Mouse (Mus musculus) heart, embryonic 11.5 days (tissue): ENCODE results near the gene Ptrh2. TPM values are rescaled to one million over a fixed set of nuclear protein-coding genes. Genes with fewer than 3 reads are reported as not detected.

Experiments
- ATAC-seq: fragments of 200-750 bp; cut with Nextera tagmentation; replicated peaks from 2 replicates; pipeline ENCODE4 v1.8.0; 2017; ENCODE audit warnings: moderate library complexity; ENCODE audit not compliant: insufficient number of reproducible peaks, low FRiP score, low TSS enrichment
- H3K27ac ChIP-seq: fragments of 300-500 bp; sonication (generic); 2 replicates; pipeline ENCODE4 v1.5.1; 2014; ENCODE audit warnings: mild to moderate bottlenecking, low read depth, low read length
- H3K27me3 ChIP-seq: fragments of 300-500 bp; sonication (generic); 2 replicates; pipeline ENCODE4 v1.6.1; 2014; ENCODE audit warnings: mild to moderate bottlenecking, low read length, mixed read lengths; ENCODE audit not compliant: control insufficient read depth, insufficient read depth
- H3K36me3 ChIP-seq: fragments of 300-500 bp; sonication (generic); 2 replicates; pipeline ENCODE4 v1.6.1; 2014; ENCODE audit warnings: mild to moderate bottlenecking, low read length, moderate library complexity, mixed read lengths; ENCODE audit not compliant: control insufficient read depth, insufficient read depth
- H3K4me1 ChIP-seq: fragments of 300-500 bp; sonication (generic); 2 replicates; pipeline ENCODE4 v1.6.1; 2014; ENCODE audit warnings: low read length; ENCODE audit not compliant: control insufficient read depth, insufficient read depth
- H3K4me2 ChIP-seq: fragments of 300-500 bp; sonication (generic); 2 replicates; pipeline ENCODE4 v1.6.1; 2014; ENCODE audit warnings: mild to moderate bottlenecking, moderate library complexity
- H3K4me3 ChIP-seq: fragments of 300-500 bp; sonication (generic); 2 replicates; pipeline ENCODE4 v1.5.1; 2014; ENCODE audit warnings: low read depth, low read length
- H3K9ac ChIP-seq: fragments of 300-500 bp; sonication (generic); 2 replicates; pipeline ENCODE4 v1.6.1; 2014; ENCODE audit warnings: mild to moderate bottlenecking, low read depth, low read length, moderate library complexity
- H3K9me3 ChIP-seq: fragments of 300-500 bp; sonication (generic); replicated peaks from 2 replicates; pipeline ENCODE4 v1.6.1; 2016; ENCODE audit warnings: low read length; ENCODE audit not compliant: control insufficient read depth
- WGBS: fragments of 180-500 bp; shearing (Covaris S2); extraction: QIAGEN DNeasy Blood & Tissue Kit; methylation state at CpG from one replicate; pipeline ENCODE4 v1.1.7; 2014; ENCODE audit not compliant: insufficient replicate concordance; 5-methylcytosine and 5-hydroxymethylcytosine counted together
- polyA plus RNA-seq: library from polyadenylated mRNA; unstranded; fragments of >200 nt; fragmentation: Nextera tagmentation; extraction: Ambion mirVana; gene quantifications from 2 replicates; pipeline ENCODE4 v1.2.1, GENCODE M21; 2014

Ptrh2 gene
- polyA plus RNA-seq, 1 experiment from 2014 or later, result 22.7 TPM

DNA sequence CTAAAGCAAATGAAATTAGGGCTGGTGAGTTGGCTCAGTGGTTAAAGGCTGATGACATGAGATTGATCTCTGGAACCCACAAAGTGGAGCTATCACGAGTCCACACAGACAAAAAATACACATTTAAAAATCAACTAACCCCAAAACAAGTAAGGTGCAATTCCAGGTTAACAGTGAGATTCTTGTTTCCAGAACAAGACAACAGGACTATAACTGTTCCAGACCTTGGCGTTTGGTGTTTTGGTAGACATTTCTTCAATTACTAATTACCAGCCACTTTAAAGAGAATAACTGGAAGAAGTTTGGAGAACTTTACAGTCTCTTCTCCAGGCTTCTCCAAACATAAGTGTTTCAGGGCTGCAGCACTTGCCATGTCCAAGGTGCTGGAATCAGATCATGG, 8.8 kb downstream of the Ptrh2 start:
- no peak overlapping the region for H3K9ac ChIP-seq
- H3K4me3 ChIP-seq, result no peak overlapping the region
- H3K27ac ChIP-seq, result no peak overlapping the region
- H3K9me3 ChIP-seq, result no peaks in the 10 kb centered on the region
- H3K4me1 ChIP-seq, result no peaks in the 10 kb centered on the region
- H3K27me3 ChIP-seq, result no peaks in the 10 kb centered on the region
- peaks cover 5% of the 10 kb centered on the region for H3K36me3 ChIP-seq
- 85% methylated on average over 2 of the region's 2 CpGs for WGBS
- ATAC-seq, result no peak
- no peak overlapping the region for H3K4me2 ChIP-seq

DNA sequence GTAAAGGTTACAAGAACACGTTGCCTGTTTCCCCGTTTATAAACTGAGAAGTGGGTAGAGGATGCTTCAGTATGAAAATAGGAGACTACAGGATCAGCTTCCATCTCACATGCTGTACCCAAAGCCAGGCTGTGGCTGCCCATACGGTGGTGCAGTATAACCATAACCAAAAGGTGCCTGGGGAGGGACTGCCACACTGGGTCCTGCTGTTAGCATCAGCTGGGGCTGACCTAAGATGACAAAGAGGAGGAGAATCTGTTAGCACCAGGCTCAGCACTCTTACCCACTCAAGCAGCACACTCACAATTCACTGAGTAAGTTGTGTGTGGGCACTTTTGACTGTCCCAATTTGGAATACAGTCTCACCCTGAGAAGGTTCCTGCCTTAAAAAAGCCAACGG, 11.7 kb downstream of the Ptrh2 start:
- H3K27ac ChIP-seq, result no peak overlapping the region
- no peaks in the 10 kb centered on the region for H3K27me3 ChIP-seq
- no peak for ATAC-seq
- no peak overlapping the region for H3K4me3 ChIP-seq
- H3K4me2 ChIP-seq, result no peak overlapping the region
- WGBS, result 83% methylated on average over 4 of the region's 4 CpGs
- no peaks in the 10 kb centered on the region for H3K9me3 ChIP-seq
- H3K9ac ChIP-seq, result no peak overlapping the region
- no peaks in the 10 kb centered on the region for H3K4me1 ChIP-seq
- peaks cover 4% of the 10 kb centered on the region; the same call in 1 of the 2 replicates for H3K36me3 ChIP-seq

DNA sequence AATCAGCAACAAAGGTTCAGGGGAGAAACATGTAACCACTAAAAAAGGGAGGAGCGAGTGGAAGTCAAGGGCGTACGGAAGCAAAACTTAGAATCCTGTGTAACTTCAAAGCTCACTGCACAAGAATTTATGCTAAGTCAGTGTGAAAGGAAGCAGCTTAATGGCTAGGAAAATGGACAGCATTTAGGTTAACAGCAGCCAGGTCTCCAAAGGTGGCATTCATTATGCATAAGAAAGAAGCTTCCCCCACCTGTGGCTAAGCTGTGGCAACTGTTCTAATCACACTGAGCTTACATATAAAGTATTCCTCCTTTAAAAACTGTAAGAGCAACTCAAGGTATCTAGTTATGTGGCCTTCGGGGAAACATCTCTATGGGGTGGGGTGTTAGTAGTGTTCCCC, 17.4 kb downstream of the Ptrh2 start:
- no peak overlapping the region for H3K4me2 ChIP-seq
- H3K4me1 ChIP-seq, result no peaks in the 10 kb centered on the region
- peaks cover 28% of the 10 kb centered on the region for H3K36me3 ChIP-seq
- no peak for ATAC-seq
- H3K27me3 ChIP-seq, result no peaks in the 10 kb centered on the region
- no peak overlapping the region for H3K4me3 ChIP-seq
- 93% methylated on average over 4 of the region's 4 CpGs for WGBS
- no peaks in the 10 kb centered on the region for H3K9me3 ChIP-seq
- no peak overlapping the region for H3K27ac ChIP-seq
- no peak overlapping the region for H3K9ac ChIP-seq

DNA sequence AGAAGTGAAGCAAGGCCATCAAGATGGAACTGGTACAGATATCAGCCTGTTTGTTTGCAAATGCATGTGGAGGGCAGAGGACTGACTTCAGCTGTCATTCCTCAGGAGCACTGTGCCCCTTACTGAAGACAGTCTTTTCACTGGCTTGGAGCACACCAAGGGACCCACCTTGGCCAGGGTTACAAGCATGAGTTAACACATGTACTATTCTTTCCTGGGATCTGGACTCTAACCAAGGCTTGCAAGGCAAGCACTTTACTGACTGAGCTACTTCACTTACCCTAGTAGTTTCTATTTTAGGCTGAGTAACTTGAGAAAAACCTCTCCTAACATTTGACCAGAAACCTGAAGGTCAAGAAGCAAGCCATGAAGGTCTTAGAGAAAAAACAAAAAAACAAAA, 30.8 kb downstream of the Ptrh2 start:
- no peaks in the 10 kb centered on the region for H3K4me1 ChIP-seq
- H3K27me3 ChIP-seq, result no peaks in the 10 kb centered on the region
- no peak for ATAC-seq
- H3K4me2 ChIP-seq, result no peak overlapping the region
- no peak overlapping the region for H3K27ac ChIP-seq
- no peak overlapping the region for H3K9ac ChIP-seq
- no peaks in the 10 kb centered on the region for H3K9me3 ChIP-seq
- H3K36me3 ChIP-seq, result peaks cover 21% of the 10 kb centered on the region
- H3K4me3 ChIP-seq, result no peak overlapping the region

DNA sequence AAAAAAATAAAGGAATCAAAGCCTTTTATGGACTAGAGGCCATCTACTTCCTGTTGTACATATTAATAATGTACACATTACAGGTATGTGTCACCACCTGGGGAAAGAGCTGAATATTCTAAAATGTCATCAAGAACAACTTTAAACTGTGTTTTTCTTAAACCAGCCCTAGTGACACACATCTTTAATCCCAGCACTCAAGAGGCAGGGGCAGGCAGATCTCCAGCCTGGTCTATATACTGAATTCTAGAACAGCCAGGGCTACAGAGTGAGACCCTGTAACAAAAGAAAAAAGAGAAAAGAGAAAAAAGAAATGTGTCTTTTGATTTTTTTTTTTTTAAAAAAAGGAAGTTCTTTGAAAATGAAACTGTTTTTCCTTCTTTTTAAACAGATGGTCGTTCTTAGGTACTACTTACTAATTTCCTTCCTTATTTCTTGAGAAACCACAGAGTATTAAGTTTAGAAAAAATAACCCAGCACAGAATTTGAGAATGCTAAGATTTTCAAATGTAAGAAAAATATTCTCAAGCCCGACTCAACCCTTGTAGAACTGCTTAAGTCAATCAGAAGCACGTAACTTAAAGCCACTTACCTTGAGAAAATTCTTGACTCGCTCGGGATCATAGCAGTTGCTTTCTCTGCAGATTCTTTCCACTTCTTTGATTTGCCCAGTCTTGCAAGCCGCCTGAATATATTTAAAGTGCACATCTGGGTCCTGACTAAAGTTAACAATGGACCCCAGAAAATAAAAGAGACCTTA, 33.7 kb downstream of the Ptrh2 start:
- peaks cover 18% of the 10 kb centered on the region for H3K36me3 ChIP-seq
- no peak for ATAC-seq
- 88% methylated on average over 6 of the region's 6 CpGs for WGBS

DNA sequence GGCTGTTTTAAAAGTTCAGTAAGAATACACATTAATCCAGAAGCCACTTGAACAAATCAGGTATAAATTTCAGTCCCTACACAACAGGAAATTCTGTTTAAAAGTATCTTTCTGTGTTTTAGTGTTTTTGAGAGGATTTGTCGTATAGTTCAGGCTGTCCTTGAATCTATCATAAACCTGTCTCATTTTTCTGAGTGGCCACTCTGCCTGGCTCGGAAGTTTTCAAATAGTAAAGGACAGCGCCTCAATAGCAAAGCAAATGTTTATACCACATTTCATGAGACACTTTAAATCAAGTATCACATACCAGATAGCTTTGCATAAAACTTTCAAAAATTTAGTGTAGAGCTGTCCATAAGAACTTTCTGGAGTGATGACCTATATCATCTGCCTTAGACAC, 34.6 kb downstream of the Ptrh2 start:
- no peak for ATAC-seq
- Histone ChIP-seq H3K27me3 (no peaks in the 10 kb centered on the region), H3K9ac (no peak overlapping the region), H3K36me3 (peaks cover 21% of the 10 kb centered on the region), H3K4me1 (no peaks in the 10 kb centered on the region), H3K4me3 (no peak overlapping the region), H3K9me3 (no peaks in the 10 kb centered on the region), H3K27ac (no peak overlapping the region), H3K4me2 (no peak overlapping the region)
- WGBS, result 94% methylated on average over 3 of the region's 3 CpGs

More for the DNA sequence above, 33.7 kb downstream of the Ptrh2 start:
- H3K9ac ChIP-seq, result no peak overlapping the region
- no peaks in the 10 kb centered on the region for H3K27me3 ChIP-seq
- H3K4me3 ChIP-seq, result no peak overlapping the region
- no peak overlapping the region for H3K4me2 ChIP-seq
- no peak overlapping the region for H3K27ac ChIP-seq
- no peaks in the 10 kb centered on the region for H3K4me1 ChIP-seq
- no peaks in the 10 kb centered on the region for H3K9me3 ChIP-seq

DNA sequence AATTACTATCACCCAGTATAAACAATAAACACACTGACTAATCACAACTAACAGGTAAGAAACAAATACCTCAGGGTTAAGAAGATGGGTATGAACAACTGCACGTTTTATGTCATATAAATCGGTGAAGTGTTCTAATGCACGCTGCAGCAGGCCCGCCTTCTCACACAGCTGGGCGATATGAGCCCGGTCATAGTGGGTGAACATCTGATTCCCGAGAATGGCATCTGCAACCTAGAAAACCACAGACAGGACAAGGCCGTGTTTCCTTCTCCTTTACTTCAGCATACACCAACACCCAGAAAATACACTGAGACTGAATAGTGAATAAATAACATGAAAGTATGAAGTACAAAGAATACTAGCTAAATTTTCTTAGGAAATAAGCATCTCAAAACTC, 35.6 kb downstream of the Ptrh2 start:
- no peak overlapping the region for H3K4me2 ChIP-seq
- WGBS, result 90% methylated on average over 8 of the region's 8 CpGs
- peaks cover 21% of the 10 kb centered on the region for H3K36me3 ChIP-seq
- no peak overlapping the region for H3K4me3 ChIP-seq
- no peaks in the 10 kb centered on the region for H3K4me1 ChIP-seq
- no peak overlapping the region for H3K9ac ChIP-seq
- no peaks in the 10 kb centered on the region for H3K27me3 ChIP-seq
- no peak for ATAC-seq
- H3K9me3 ChIP-seq, result no peaks in the 10 kb centered on the region
- no peak overlapping the region for H3K27ac ChIP-seq

DNA sequence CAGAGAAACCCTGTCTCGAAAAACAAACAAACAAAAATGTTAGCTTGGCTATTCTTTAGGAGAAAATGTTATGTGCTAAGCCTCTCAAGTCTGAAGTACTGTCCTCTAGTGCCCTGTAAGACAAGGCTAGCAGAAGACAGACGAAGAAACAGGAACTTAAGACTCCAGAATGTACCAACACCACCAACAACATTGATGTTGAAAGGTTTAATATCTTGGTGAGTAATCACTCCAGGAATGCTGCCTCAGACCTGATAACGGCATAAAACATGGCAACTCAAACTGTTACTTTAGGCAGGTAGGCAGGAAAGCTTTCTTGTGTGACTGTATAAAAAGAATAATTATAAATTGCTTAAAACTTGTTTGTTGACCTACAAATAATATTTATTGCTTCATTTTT, 40.2 kb downstream of the Ptrh2 start:
- Histone ChIP-seq H3K27ac (no peak overlapping the region), H3K4me3 (no peak overlapping the region), H3K27me3 (no peaks in the 10 kb centered on the region), H3K9ac (no peak overlapping the region), H3K9me3 (no peaks in the 10 kb centered on the region), H3K36me3 (peaks cover 25% of the 10 kb centered on the region), H3K4me2 (no peak overlapping the region), H3K4me1 (no peaks in the 10 kb centered on the region)
- ATAC-seq, result no peak
- WGBS, result 89% methylated on average over 3 of the region's 3 CpGs

DNA sequence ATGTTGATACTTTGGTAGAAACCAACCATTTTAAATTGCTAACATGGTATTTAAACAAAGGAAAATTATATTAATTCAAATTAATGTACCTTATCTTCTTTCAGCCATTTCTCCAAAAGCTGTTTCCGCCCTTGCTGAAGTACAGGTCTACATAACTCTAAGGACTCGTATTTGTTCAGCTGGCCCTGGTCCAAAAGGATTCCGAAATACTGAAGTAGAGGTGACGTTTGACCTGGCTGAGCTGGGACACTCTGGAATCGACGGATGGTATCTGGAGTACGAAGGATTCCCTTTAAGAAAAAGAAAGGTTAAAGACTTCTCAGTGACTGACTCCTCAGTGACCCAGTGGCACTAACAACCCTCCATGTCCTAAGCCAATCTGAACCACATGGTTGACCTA, 41.2 kb downstream of the Ptrh2 start:
- Histone ChIP-seq H3K27me3 (no peaks in the 10 kb centered on the region), H3K9me3 (no peaks in the 10 kb centered on the region), H3K36me3 (peaks cover 20% of the 10 kb centered on the region), H3K27ac (no peak overlapping the region), H3K4me2 (no peak overlapping the region), H3K4me3 (no peak overlapping the region), H3K9ac (no peak overlapping the region), H3K4me1 (no peaks in the 10 kb centered on the region)
- ATAC-seq, result no peak
- WGBS, result 90% methylated on average over 7 of the region's 7 CpGs
